Mouse (Mus musculus): ENCODE data around the gene Med16.
"Not testable (repeated sequence)": the region's sequence is repeated elsewhere in the genome, so short reads cannot be mapped to it uniquely, and the experiment has no call there.

Med16 gene

DNA sequence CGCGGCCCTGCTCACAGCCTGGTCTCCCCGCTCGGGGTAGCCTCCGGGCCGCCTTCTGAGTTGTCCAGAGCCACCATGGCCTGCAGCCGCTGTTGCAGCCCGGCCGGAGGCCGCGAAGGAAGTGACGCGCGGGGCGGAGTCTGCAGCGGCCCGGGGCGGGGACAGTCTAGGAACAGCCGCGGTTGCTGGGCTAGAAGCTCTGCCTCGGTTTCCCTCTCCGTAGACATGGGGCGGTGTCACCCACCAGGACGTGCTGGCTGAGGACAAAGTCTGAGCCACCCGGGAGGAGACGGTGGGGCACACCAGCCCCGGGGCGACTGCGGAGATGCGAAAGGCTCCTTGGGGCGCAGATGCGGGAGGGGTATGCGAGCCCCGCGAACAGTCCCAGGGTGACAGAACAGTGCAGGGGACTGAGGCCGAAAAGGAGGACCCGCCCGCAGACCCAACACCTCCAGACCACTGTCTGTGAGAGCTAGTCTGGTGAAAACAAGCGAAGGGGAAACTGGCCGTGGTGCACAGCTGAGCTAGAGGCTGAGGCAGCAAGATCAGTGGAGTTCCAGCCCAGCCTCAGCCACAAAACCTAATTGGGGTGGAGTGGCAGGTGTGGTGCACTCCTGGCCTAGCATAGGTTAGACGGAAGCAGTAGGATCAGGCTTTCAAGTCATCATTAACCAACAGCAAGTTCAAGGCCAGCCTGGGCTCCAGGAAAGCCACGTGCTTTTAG, 8.2 kb upstream of the Med16 start, which contains the start of gene Kiss1r:
Gene Kiss1r (plus strand): TSS at position 164 of the 724 bp plus-strand sequence.
- peak; percentile 92 for DNase-seq

DNA sequence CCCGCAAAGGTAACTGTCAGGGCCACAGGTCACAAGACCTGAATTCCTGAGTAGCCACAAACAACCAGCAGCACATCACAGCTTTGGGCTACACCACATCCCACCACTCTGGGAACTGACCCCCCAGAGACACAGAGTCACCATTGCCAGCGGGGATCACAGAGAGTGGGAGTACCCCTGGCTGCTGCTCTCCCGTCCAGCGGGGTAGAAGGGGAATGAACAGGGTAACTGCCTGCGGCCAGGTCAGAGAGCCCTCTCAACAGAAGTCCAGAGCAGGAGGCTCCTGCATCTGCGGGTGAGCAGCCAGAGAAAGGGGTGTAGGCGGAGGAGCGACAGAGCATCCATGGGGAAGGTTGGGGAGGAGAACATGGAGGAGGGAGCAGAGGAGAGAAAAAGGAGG, 7.4 kb upstream of the Med16 start:
- peak; percentile 30 to 43 for DNase-seq

DNA sequence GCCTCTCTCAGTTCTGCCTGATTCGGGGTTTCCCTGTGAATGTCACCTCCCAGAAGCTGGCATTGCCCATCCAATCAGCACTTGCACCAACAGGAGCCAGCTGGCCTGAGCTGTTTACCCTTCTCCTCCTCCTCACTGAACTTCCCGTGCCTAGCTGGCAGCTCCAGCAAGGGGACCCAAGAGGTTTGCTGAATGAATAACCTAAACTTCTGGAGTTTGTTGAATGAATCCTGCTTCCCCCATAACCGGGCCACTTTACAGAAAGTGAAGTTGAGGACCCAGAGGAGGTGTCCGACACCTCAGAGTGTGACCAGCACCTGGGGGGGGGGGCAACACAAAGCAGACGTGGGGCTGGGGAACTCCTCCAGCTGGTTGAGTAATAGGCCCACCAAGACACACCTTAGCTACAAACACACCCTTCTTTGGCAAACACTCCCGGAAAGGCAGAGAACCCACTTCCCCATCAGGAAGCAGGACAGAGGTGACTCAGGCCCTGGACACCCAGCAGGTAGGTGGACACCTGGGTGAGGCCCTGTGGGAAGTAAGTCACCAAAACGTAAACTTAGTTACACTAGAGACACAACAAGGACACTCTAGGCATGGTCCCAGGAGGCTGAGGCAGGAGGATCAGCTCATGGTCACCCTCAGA, 6.3 kb upstream of the Med16 start:
- peak; percentile 35 to 56 for DNase-seq

DNA sequence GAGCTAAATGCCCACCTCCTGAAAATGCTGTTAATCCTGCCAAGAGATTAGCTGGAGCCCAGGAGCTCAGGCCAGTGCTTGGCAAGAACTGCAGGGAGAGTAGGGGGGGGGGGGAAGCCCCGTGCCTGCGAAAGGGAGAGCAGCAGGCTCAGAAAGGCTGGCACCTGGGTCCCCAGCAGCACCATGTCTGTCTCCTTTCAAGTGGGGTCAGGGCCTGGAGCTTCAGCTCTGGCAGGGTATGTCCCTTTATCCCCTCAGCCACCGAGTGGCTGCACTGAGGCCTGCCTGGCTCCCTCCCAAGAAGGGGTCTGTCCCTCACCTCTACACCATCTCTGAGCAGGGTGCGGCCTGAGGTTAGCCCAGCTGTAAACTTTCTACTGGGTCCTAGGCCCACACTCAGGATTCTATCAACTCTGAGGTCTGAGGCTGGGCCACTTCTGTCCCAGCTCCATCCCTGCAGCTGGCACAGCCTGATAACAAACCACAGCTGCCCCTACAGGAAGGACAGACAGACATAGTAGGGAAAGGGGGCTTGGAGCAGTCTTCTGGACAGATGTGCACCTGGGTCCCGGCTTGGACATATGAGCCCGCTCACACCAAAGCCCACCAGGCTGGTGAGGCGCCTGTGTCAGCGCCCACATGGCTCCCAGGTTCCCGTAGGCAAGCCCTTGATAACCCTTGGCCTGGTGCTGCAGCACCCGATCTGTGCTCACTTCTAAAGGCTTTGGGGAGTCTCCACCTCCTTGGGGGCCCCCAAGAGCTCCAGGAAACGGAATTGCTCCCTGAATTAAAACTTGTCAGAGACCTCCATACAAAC, 5.6 kb upstream of the Med16 start:
- DNase-seq = peak; percentile 54 to 68

DNA sequence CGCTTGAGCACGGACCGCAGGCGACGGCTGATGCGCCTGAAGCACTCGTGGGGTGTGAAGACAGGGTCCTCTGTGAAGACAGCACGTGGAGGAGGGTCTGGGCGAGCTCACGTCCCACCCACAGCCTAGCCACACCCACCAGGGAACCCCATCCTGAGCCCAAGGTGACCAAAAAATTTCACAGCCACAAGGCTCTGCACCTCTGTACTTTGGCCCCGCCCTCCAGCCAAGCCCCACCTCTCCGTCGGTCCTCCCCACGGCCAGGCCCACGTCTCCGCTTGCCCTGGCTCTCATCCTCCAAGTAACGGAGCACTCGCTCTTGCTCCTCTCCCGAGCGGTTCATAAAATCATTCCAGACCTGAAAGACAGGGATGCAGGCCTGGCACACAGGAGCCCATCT, 3.7 kb upstream of the Med16 start:
- no peak for DNase-seq

DNA sequence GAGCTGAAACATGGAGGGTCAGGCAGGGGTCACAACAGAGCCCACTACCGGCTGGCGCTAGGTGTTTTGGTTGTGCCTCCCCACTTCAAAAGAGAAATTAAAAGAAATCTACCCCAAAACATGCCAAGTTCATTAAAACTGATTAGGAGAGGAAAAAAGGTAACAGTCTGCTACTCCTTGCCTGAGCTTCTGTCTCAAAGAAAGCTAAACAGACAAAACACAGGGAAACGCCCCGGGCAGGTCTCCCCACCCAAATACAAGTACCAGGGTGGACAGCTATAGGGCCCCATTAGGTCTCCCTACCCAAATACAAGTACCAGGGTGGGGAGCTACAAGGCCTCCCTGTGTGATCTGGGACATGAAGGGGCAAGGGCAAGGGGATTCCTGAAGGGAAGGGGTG, 1.8 kb upstream of the Med16 start, which contains the start of gene Gm26602:
Gene Gm26602 (plus strand): TSS at position 301 of the 400 bp plus-strand sequence.
- DNase-seq = no peak

DNA sequence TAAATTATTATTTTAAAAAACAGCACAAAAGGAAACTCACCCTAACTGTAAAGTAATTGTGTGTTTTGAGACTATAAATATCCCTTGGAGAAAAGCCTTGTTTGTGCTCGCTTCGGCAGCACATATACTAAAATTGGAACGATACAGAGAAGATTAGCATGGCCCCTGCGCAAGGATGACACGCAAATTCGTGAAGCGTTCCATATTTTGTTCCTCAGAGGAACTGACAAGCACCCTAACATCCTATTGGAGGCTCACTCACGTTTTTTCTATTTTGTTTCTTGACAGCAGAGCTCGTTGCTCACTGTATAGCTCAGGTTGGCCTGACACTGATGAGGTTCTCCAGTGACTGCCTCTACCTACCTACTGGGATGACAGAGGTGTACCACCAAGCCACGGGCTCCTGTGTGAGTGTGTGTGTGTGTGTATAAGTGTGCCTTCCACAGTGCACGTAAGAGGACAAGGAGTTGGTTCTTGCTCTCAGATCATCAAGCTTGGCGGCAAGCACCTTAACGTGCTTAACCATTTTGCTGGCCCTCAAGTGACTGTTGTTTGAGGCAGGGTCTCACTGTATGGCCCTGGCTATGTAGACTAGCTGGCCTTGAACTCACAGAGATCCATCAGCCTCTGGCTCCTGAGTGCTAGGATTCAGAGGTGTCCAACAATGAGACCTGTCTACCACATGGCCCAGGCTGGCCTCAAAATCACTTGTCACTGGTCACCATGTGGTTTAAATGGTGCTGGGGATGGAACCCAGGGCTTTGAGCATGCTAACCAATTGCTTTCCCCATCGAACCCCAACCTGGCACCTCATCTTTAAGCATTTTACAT, 584 bp upstream of the Med16 start:
- peak; percentile 41 to 72 for DNase-seq

DNA sequence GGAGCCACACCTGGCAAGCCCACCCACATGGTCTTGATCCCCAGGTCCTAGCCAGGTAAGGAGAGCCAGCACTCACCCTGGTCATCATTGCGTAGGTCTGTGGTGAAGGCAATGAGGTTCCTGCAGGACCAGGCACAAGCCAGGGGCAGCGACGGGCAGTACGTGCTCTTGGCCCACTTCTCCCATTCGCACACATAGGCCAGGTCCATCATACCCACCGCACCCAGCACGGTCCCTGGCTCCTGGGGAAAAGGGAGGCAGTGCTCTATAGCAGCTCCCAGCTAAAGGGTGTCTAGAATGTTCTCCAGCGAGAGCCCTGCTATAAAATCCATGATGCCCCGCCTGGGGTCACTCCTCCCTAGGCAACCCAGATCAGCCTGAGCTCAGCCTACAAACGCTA, 1.3 kb downstream of the Med16 start:
- DNase-seq = peak in 1 of 2 experiments; percentile 13

DNA sequence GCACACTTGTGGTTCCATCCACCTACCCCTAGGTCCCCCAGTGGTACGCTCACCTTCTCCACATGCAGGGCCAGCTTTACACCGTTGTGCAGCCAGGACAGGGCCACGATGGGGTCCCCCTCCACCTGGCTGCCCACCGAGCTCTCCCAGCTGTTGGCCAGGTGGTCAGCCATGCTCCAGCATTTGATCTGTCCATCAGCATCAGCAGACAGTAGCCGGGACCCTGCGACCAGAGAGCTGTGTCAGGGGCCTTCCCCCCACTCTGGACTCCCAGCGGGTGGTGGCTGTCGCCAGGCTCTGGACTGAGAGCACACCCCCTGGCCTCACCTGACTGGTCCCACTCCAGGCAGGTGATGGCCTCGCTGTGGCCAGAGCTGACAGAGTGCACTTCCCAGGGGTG, 2.0 kb downstream of the Med16 start:
- DNase-seq = peak in 1 of 2 experiments; percentile 30

DNA sequence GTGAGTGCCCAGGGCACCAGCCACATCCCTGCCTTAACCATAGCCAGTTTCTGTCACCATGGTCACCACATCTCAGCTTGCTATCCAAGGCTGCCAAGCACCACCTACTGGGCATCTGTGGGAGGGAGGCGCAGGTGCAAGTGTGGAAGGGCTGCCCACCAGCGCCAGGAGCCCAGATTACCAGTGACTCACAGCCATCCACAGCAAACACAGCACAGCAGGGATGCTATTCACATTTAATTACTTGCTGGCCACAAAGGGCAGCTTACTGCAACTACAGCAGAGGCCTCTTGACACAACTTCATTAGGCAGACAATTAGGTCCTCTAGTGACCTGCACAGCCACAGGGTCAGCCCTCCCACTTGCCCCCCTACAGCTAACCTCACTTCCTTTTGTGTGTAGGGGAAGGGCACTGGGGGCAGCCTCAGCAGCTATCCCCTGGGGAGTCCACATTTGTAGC, 7.7 kb downstream of the Med16 start:
- DNase-seq = peak; percentile 66 to 80

DNA sequence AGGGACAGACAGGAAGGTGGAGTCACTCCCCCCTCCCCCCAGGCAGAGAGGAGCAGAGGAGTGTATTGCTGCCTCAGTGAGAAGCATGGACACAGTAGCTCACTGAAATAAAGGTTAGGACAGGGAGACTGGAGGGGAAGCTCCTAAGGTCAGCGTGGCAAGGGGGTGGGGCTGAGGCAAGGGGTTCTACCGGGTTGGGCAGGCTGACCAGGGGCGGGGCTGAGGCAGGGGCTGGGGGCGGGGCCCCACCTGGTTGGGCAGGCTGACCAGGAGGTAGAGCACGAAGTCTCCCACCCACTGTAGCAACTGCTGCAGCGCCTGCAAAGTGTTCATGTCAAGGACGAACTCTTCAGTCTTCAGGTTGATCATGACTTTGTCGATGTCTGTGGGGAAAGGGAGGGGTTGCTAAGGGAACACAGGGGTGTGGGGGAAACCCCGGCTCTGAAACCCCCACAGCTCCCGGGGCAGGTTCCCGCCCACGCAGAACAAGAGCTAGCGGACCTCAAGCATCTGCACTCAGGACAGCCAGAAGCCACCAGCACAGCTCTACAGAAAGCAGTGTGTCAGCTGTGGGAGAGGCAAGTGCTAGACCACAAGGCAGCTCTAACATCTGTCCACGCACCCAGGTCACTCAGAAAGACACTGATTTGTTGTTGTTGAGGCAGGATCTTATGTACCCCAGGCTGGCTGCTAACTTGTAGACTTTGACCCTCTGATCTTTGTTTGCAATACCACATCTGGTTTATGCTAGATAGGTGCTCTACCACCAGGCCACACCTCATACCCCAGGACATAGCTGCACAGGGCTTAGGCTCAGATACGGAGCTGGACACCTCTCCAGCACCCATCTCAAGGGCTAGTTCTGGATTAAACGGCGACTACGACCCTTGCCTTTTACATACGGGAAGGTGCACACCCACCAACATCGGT, 11.1 kb downstream of the Med16 start:
- no peak for DNase-seq

DNA sequence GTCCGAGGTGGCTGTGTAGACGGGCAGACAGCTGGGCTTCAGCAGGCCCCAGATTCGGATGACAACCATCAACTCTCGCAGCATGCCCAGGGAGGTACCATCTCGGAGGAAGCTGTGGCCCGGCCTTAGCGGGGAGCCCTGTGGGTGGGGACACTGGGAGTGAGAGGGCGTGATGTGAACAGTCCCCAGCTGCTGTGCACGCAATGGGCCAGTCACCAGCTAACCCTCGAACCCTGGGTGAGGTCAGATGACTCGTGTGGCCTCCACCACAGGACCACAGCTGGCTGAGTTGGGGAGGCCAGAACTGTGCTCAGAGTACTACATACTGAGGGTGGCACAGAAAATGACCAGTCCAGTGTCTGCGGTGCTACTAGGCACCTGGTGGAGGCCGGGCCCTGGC, 11.9 kb downstream of the Med16 start:
- no peak for DNase-seq

DNA sequence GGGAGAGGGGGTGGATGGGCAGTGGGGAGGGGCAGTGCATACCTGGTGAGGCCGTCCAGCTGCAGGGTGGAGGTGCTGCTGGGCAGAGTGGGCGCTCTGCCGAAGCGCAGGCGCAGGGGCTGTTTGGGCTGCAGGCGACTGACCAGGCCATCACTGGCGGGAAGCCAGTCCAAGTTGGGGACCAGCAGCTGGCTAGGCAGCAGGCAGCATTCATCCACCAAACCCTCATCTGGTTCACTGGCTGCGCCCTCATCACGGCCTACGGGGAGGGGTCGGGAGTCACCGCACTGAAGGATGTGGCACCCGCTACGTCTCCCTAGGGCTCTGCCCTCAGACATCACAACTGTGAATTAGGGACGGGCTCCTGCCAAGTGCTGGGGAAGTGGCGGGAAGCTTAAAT, 12.4 kb downstream of the Med16 start:
- DNase-seq = peak; percentile 63 to 68

DNA sequence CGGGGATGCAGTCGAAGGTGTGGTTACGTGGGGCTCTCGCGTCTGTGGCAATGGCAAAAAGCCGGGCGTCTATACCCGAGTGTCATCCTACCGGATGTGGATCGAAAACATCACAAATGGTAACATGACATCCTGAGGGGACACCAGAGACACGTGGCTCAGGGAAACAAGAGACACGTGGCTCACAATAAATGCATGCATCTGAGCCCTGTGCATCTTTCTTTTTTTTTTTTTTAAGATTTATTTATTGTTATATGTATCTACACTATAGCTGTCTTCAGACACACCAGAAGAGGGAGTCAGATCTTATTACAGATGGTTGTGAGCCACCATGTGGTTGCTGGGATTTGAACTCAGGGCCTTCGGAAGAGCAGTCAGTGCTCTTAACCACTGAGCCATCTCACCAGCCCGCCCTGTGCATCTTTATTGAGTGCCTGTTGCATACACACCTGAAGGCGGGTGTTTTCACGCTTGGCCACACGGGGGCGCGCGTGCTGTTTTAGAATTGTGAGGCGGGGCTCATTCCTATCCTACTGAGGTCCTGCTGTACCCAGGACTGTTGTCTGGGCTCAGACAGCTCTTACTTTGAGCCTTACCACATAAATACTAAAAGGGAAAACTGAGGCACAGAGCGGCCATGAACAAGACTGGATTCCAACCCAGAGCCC, 16.1 kb downstream of the Med16 start:
- DNase-seq = peak; percentile 94 to 95

DNA sequence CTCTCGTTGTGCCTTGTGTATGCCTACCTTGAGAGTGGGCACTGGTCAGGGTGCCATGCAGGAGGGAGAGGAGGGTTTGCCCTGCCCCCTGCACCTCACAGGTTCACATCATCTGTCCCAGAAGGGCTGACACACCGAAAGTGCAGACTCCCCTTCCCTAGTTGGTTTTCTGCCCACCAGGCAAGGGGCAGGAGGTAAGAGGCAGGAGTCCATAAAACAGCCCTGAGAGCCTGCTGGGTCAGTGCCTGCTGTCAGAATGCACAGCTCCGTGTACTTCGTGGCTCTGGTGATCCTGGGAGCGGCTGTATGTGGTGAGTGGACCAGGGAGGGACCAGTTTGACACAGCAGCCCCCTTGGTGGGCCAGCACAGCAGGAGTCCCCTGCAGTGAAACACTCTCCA, 18.1 kb downstream of the Med16 start, which contains the start of gene Cfd:
Gene Cfd (plus strand): TSS at position 184 of the 400 bp plus-strand sequence.
- no peak for DNase-seq

DNA sequence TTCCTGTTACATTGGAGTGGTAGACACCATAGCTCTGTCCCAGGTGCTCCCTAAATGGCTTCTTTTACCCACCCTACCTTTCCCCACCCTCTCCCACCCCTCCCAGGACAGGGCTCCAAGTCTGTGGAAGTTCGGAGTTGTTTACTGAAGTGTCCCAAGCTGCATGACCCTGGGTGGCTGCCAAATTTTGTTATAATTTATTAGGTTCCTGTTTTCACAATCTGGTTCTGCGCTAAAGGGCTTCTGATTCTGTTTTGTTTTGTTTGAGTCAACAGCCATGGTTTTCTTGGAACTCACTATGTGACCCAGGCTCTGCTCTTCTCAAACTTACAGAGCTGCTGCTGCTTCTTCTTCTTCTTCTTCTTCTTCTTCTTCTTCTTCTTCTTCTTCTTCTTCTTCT, 19.3 kb downstream of the Med16 start:
- DNase-seq = no peak

DNA sequence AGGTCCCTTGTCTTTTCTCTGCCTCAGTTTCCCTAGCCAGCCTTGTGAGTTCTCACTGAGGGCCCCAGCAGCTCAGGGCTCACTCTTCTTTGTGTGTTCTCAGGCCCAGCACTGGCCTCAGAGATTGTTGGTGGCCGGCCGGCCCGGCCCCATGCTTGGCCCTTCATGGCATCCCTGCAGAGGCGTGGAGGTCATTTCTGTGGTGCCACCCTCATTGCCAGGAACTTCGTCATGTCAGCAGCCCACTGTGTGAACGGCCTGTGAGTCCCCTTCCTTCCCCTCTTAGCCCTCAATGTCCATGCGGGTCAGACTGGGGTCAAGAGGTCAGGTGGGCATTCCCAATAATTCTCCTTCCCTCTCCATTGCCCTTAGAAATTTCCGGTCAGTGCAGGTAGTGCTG, 22.1 kb downstream of the Med16 start:
- no peak for DNase-seq

DNA sequence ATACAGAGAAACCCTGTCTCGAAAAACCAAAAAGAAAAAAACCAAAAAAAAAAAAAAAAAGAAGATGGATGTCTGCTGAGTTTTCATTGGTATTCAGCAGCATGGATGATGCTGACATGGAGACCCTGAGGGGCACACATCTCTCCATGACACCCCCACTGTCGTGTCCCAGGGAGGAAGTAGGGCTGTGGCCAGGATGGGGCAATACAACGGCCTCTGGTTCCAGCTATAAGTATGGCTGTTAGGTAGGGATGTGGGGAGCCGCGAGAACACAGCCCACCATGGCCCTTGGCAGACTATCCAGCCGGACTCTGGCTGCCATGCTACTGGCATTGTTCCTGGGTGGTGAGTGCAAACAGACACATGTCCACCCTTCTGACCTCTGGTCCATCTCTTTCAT, 22.7 kb downstream of the Med16 start, which contains the start of gene Elane:
Gene Elane (plus strand): TSS at position 194 of the 400 bp plus-strand sequence.
- DNase-seq = no peak

DNA sequence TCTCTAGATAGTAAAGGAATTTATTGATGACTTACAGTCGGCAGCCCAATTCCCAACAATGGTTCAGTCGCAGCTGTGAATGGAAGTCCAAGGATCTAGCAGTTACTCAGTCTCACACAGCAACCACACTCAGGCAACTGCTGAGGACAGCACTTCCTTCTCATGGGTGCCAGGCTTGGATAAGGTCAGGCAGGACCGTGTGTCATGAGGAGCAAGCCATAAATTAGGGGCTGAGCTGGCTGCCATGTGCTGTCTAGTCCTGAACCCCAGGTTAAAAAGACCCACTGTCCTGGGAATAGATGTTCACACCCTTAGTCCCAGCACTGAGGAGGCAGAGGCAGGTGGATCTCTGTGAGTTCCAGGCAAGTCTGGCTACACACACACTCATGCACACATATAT, 23.8 kb downstream of the Med16 start:
- not testable (repeated sequence) for DNase-seq

DNA sequence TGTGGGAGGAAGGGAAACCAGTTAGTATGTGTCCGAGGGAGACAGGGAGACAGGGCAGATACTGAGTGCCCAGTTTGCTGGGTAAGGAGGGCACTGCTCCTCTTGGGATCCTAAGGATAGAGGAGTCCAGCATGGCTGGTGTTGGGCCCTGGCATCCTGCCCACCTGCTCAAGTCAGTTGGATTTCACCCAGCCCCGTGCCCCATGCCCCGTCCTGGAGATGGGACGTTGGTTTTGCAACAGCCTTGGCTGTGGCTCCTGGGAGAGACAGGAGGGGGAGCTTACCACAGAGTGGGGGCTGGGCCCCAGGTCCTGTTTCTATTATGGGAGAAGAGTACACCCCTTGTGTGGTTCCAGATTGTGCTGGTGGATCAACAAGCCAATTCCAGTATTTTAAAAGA, 24.3 kb downstream of the Med16 start:
- peak; percentile 75 to 78 for DNase-seq

All from cerebellum, postnatal 10 days (tissue).